Mouse (Mus musculus) adrenal gland, adult 8-10 months (tissue): ENCODE results near the gene Rergl. TPM values are rescaled to one million over a fixed set of nuclear protein-coding genes. Genes with fewer than 3 reads are reported as not detected.

Source experiments
- DNase-seq: peaks from one replicate; pipeline ENCODE4 v3.0.0; 2022
- total RNA-seq, 4 experiments: library from RNA; stranded (reverse); gene quantifications; 2 replicates each; pipeline ENCODE4 v1.2.4; 2022

Rergl gene
- total RNA-seq, result under 1 TPM in 1 of 4 experiments, not detected in 3; 0.35 TPM

- no peak for DNase-seq
Observed at GRCm38 (mm10) chr6:139501876-139502275, at the start of gene Rergl. TSS of gene Rergl (minus strand) at chr6:139501976.

GRCm38 (mm10) chr6:139538469-139538868 is 36.7 kb upstream of the Rergl start:
- no peak for DNase-seq

- DNase-seq, result no peak
Observed at GRCm38 (mm10) chr6:139525406-139525805, 23.6 kb upstream of the Rergl start.

- DNase-seq, result no peak
Observed at GRCm38 (mm10) chr6:139524288-139524687, 22.5 kb upstream of the Rergl start.

GRCm38 (mm10) chr6:139514938-139515510 is 13.2 kb upstream of the Rergl start:
- no peak for DNase-seq

GRCm38 (mm10) chr6:139479730-139480129 is 22.0 kb downstream of the Rergl start:
- no peak for DNase-seq

GRCm38 (mm10) chr6:139464980-139465379 is 36.8 kb downstream of the Rergl start:
- no peak for DNase-seq

GRCm38 (mm10) chr6:139464292-139464691 is 37.5 kb downstream of the Rergl start:
- no peak for DNase-seq

GRCm38 (mm10) chr6:139461094-139461493 is 40.7 kb downstream of the Rergl start:
- DNase-seq, result no peak

GRCm38 (mm10) chr6:139460470-139460869 is 41.3 kb downstream of the Rergl start:
- no peak for DNase-seq

- no peak for DNase-seq
Observed at GRCm38 (mm10) chr6:139443999-139444398, 57.8 kb downstream of the Rergl start.

Other genes with a start within 250 kb of the Rergl start
- gene Pik3c2g, start 85.2 kb upstream of the Rergl start, total RNA-seq, result 1 to 10 TPM in 2 of 4 experiments, not detected in 2; 9.4 to 10.0 TPM